Mouse (Mus musculus) lung, postnatal 14 days (tissue): ENCODE measurements at regions not wholly inside any gene's neighbourhood (a gene's known extent, or its start where the extent isn't known, plus 50 kb on each side); places are given as distances from the start of the nearest gene placed in this dataset.

Experiments used
- DNase-seq: peaks from one replicate; pipeline ENCODE4 v3.0.0; 2021

DNA sequence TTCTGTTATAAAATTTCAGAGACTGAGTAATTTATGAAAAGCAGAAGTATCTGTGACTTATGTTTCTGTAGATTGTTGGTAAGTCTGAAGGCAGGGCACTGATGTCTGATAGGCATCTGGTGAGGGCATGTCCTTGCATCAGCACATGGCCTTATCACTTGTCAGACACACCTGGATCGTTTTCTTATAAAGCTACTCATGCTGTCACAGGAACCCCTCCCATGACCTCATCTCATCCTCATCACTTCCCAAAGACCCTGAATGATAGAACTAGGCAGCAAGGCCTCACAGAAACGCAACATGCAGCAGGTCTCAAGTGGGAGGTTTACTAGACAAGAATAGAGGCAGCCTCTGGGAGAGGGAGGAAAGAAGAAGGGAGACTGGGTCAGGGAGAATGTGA lies 107.0 kb upstream of the Sall1 start:
- DNase-seq, result no peak

- no peak for DNase-seq
These were observed 97.7 kb upstream of the Sall1 start for GRCm38 (mm10) chr8:89141529-89142235.

GRCm38 (mm10) chr8:89139876-89140275 lies 95.9 kb upstream of the Sall1 start:
- no peak for DNase-seq

GRCm38 (mm10) chr8:89138416-89139125 lies 94.6 kb upstream of the Sall1 start:
- DNase-seq, result no peak

- DNase-seq, result no peak
These were observed 90.9 kb upstream of the Sall1 start for GRCm38 (mm10) chr8:89134581-89135484.

- DNase-seq, result no peak
These were observed 90.1 kb upstream of the Sall1 start for GRCm38 (mm10) chr8:89134058-89134457.

DNA sequence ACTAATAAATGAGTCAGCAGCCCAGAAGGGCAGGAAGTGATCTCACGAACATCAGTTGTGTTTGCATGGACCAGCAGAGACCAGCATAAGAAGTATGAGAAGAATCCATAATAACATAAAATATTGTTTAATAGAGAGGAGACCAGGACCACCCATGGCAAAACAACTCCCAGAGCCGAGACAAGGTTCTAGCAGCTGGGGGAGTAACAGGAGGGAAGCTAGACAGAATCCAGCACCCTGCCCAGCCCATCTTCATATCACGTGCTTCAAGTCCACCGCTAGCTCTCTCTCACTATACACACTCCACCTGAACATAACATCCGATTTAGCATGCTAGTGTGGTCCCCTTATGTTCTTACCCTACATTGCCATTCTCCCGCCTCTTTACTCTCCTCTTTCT lies 77.1 kb upstream of the Sall1 start:
- DNase-seq, result no peak

DNA sequence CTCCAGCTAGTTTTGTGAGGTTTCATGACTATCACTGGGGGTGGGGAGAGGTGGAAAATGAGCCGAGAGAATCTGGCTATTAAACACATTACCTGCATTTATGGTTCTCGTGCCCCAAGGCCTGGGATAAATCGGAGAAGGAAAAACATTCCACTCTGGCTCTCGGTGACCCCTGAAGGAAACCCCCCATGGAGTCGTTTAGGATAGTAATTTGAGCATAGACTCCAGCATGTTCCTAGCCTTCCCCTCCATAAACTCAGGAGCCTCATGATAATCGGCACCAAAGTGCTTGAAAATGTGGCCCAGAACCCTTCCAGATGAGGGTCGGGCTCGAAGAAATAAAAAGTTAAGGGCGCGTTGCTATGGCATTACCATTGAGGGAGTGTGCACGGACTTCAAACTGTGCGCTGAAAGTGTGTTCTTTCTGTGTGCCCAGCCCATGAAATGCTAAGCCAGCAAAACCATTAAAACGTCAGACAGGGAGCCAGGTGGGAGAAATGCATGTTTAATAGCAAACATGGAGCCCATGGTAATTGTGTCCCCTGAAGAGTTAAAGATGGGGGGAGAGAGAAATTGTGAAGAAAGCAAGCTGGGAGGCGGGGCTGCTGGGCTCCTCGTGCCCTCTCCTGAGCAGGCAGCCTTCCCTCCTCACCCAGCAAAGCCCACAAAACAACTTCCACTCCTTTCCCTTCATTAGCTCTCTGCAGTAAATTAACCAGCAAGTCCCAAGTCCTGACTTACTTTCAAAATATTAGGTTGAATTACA lies 64.1 kb upstream of the Sall1 start:
- DNase-seq, result no peak

DNA sequence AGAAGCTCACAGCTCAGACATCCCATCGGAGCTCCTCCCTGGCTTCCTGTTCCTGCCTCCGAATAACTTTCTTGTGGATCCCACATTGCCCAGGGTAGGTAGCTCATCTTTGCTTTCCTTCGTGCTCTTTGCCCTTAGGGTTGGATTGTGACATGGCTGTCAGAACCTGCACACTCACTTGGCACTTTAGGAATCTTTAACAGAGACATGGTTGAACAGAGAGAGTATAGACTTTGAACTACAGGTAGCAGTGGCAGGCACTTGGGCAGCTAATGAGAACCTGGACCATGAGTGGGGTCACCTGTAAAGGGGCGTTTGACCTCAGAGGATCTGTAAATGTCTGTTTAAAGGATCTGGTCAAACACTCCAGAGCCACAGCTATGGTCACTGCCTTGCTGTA lies 62.4 kb upstream of the Sall1 start:
- DNase-seq, result no peak

GRCm38 (mm10) chr8:89097396-89097795 lies 53.4 kb upstream of the Sall1 start:
- no peak for DNase-seq
